Mouse (Mus musculus) midbrain, embryonic 12.5 days (tissue): ENCODE data around the gene Gm36864. TPM values are rescaled to one million over a fixed set of nuclear protein-coding genes. Genes with fewer than 3 reads are reported as not detected.
"Not testable (repeated sequence)": the region's sequence is repeated elsewhere in the genome, so short reads cannot be mapped to it uniquely, and the experiment has no call there.

Source experiments
- ATAC-seq: fragments of 200-750 bp; cut with Nextera tagmentation; 2 replicates; pipeline ENCODE4 v1.8.0; 2017; ENCODE audit warnings: low read depth, moderate TSS enrichment, moderate library complexity; ENCODE audit not compliant: low FRiP score
- H3K27ac ChIP-seq: fragments of 300-500 bp; sonication (generic); replicated peaks from 2 replicates; pipeline ENCODE4 v1.5.1; 2016; ENCODE audit warnings: mild to moderate bottlenecking
- H3K27me3 ChIP-seq: fragments of 300-500 bp; sonication (generic); 2 replicates; pipeline ENCODE4 v1.6.1; 2016; ENCODE audit warnings: mild to moderate bottlenecking
- H3K36me3 ChIP-seq: fragments of 300-500 bp; sonication (generic); 2 replicates; pipeline ENCODE4 v1.6.1; 2016
- H3K4me1 ChIP-seq: fragments of 300-500 bp; sonication (generic); 2 replicates; pipeline ENCODE4 v1.6.1; 2016
- H3K4me2 ChIP-seq: fragments of 300-500 bp; sonication (generic); replicated peaks from 2 replicates; pipeline ENCODE4 v1.6.1; 2016; ENCODE audit warnings: mild to moderate bottlenecking, moderate library complexity
- H3K4me3 ChIP-seq: fragments of 300-500 bp; sonication (generic); 2 replicates; pipeline ENCODE4 v1.5.1; 2016; ENCODE audit warnings: mild to moderate bottlenecking
- H3K9ac ChIP-seq: fragments of 300-500 bp; sonication (generic); replicated peaks from 2 replicates; pipeline ENCODE4 v1.6.1; 2016; ENCODE audit warnings: mild to moderate bottlenecking, moderate library complexity
- H3K9me3 ChIP-seq: fragments of 300-500 bp; sonication (generic); 2 replicates; pipeline ENCODE4 v1.6.1; 2016; ENCODE audit warnings: mild to moderate bottlenecking
- WGBS: fragments of 180-500 bp; shearing (Covaris S2); methylation state at CpG from one replicate; pipeline ENCODE4 v1.1.7; 2016; 5-methylcytosine and 5-hydroxymethylcytosine counted together
- polyA plus RNA-seq: library from polyadenylated mRNA; unstranded; fragments of >200 nt; fragmentation: Nextera tagmentation; extraction: Ambion mirVana; gene quantifications from 2 replicates; pipeline ENCODE4 v1.2.1, GENCODE M21; 2016

The Gm36864 gene
- polyA plus RNA-seq, 1 experiment from 2014 or later: not detected

GRCm38 (mm10) chr7:44241163-44241562, 5.2 kb downstream of the Gm36864 start:
- H3K9ac ChIP-seq: no peak overlapping the region
- H3K36me3 ChIP-seq: no peaks in the 10 kb centered on the region
- ATAC-seq: no peak
- peaks cover 7% of the 10 kb centered on the region for H3K4me1 ChIP-seq
- H3K4me2 ChIP-seq: no peak overlapping the region
- H3K27ac ChIP-seq: no peak overlapping the region
- H3K9me3 ChIP-seq: no peaks in the 10 kb centered on the region
- 0 out of 2 replicates have a peak, but pooled peaks cover 5% of the 10 kb centered on the region for H3K27me3 ChIP-seq
- no peak overlapping the region for H3K4me3 ChIP-seq
- 76% methylated on average over 2 of the region's 2 CpGs for WGBS

GRCm38 (mm10) chr7:44244080-44244479, 8.1 kb downstream of the Gm36864 start:
- H3K36me3 ChIP-seq: peaks cover 9% of the 10 kb centered on the region
- H3K9me3 ChIP-seq: no peaks in the 10 kb centered on the region
- H3K4me2 ChIP-seq: no peak overlapping the region
- no peak overlapping the region for H3K4me3 ChIP-seq
- no peak for ATAC-seq
- no peak overlapping the region for H3K9ac ChIP-seq
- H3K27me3 ChIP-seq: 0 out of 2 replicates have a peak, but pooled peaks cover 5% of the 10 kb centered on the region
- H3K27ac ChIP-seq: no peak overlapping the region
- peaks cover 20% of the 10 kb centered on the region for H3K4me1 ChIP-seq
- WGBS: 48% methylated on average over 1 of the region's 1 CpGs

GRCm38 (mm10) chr7:44246055-44246983, 10.3 kb downstream of the Gm36864 start, which contains the start of the genes 1700028J19Rik and 2410002F23Rik:
Gene 1700028J19Rik, minus strand, starts transcription at chr7:44246695.
Gene 2410002F23Rik, plus strand, starts transcription at chr7:44246722.
- H3K36me3 ChIP-seq: peaks cover 32% of the 10 kb centered on the region
- WGBS: under 1% methylated on average over 62 of the region's 62 CpGs
- H3K27me3 ChIP-seq: no peaks in the 10 kb centered on the region
- peak within 1 kb of the TSS; percentile 95 for H3K9ac ChIP-seq
- H3K4me2 ChIP-seq: peak within 1 kb of the TSS; percentile 80
- H3K27ac ChIP-seq: peak within 1 kb of the TSS; percentile 87
- H3K4me1 ChIP-seq: peaks cover 20% of the 10 kb centered on the region
- no peaks in the 10 kb centered on the region for H3K9me3 ChIP-seq
- peak within 1 kb of the TSS; percentile 93 for H3K4me3 ChIP-seq
- ATAC-seq: peak; percentile 87

- H3K27me3 ChIP-seq: no peaks in the 10 kb centered on the region
- WGBS: 0% methylated on average over 23 of the region's 23 CpGs
- H3K4me1 ChIP-seq: peaks cover 20% of the 10 kb centered on the region
- H3K9me3 ChIP-seq: no peaks in the 10 kb centered on the region
- H3K27ac ChIP-seq: peak overlapping the region; percentile 87
- peak overlapping the region; percentile 95 for H3K9ac ChIP-seq
- H3K36me3 ChIP-seq: peaks cover 36% of the 10 kb centered on the region
- peak overlapping the region; percentile 80 for H3K4me2 ChIP-seq
- ATAC-seq: peak; percentile 25
- H3K4me3 ChIP-seq: peak overlapping the region; percentile 93
These were observed 11.1 kb downstream of the Gm36864 start for GRCm38 (mm10) chr7:44246984-44247470.

GRCm38 (mm10) chr7:44247971-44248370, 12.0 kb downstream of the Gm36864 start:
- Histone ChIP-seq H3K36me3 (peaks cover 46% of the 10 kb centered on the region), H3K9me3 (no peaks in the 10 kb centered on the region), H3K4me2 (peak overlapping the region; percentile 80), H3K27ac (no peak overlapping the region), H3K4me3 (peak overlapping the region; percentile 93), H3K4me1 (peaks cover 20% of the 10 kb centered on the region), H3K27me3 (no peaks in the 10 kb centered on the region), H3K9ac (peak overlapping the region; percentile 95; the same call in 1 of the 2 replicates)
- 96% methylated on average over 2 of the region's 2 CpGs for WGBS
- ATAC-seq: no peak

- WGBS: 92% methylated on average over 4 of the region's 4 CpGs
- Histone ChIP-seq H3K27me3 (no peaks in the 10 kb centered on the region), H3K9ac (0 out of 2 replicates have a peak overlapping the region, but pooled peaks have one; percentile 7), H3K27ac (no peak overlapping the region), H3K36me3 (peaks cover 57% of the 10 kb centered on the region), H3K4me1 (peaks cover 20% of the 10 kb centered on the region), H3K9me3 (no peaks in the 10 kb centered on the region), H3K4me2 (no peak overlapping the region), H3K4me3 (no peak overlapping the region)
- ATAC-seq: no peak
These were observed 13.3 kb downstream of the Gm36864 start for GRCm38 (mm10) chr7:44249248-44249647.

GRCm38 (mm10) chr7:44250732-44251275, 14.8 kb downstream of the Gm36864 start:
- Histone ChIP-seq H3K4me1 (peaks cover 13% of the 10 kb centered on the region), H3K36me3 (peaks cover 60% of the 10 kb centered on the region)
- H3K4me2 ChIP-seq, H3K27me3 ChIP-seq, H3K9ac ChIP-seq, ATAC-seq, H3K27ac ChIP-seq, H3K4me3 ChIP-seq, H3K9me3 ChIP-seq: not testable (repeated sequence)
- WGBS: 92% methylated on average over 17 of the region's 17 CpGs

- Histone ChIP-seq H3K27ac (no peak overlapping the region), H3K4me3 (no peak overlapping the region), H3K9ac (no peak overlapping the region), H3K4me2 (no peak overlapping the region), H3K4me1 (peaks cover 7% of the 10 kb centered on the region), H3K36me3 (peaks cover 66% of the 10 kb centered on the region), H3K27me3 (no peaks in the 10 kb centered on the region), H3K9me3 (no peaks in the 10 kb centered on the region)
- WGBS: 80% methylated on average over 15 of the region's 15 CpGs
- ATAC-seq: no peak
These were observed 17.1 kb downstream of the Gm36864 start for GRCm38 (mm10) chr7:44253023-44253616.

- no peaks in the 10 kb centered on the region for H3K27me3 ChIP-seq
- no peak overlapping the region for H3K27ac ChIP-seq
- no peak overlapping the region for H3K9ac ChIP-seq
- peaks cover 49% of the 10 kb centered on the region for H3K36me3 ChIP-seq
- H3K4me3 ChIP-seq: no peak overlapping the region
- WGBS: 86% methylated on average over 6 of the region's 6 CpGs
- no peaks in the 10 kb centered on the region for H3K4me1 ChIP-seq
- no peaks in the 10 kb centered on the region for H3K9me3 ChIP-seq
- no peak overlapping the region for H3K4me2 ChIP-seq
- ATAC-seq: no peak
These were observed 19.0 kb downstream of the Gm36864 start for GRCm38 (mm10) chr7:44254930-44255329.

- H3K27me3 ChIP-seq: peaks cover 18% of the 10 kb centered on the region
- no peak within 1 kb of the TSS for H3K9ac ChIP-seq
- no peak for ATAC-seq
- no peaks in the 10 kb centered on the region for H3K9me3 ChIP-seq
- H3K27ac ChIP-seq: no peak within 1 kb of the TSS
- H3K4me2 ChIP-seq: no peak within 1 kb of the TSS
- WGBS: 81% methylated on average over 4 of the region's 4 CpGs
- no peaks in the 10 kb centered on the region for H3K4me1 ChIP-seq
- H3K4me3 ChIP-seq: no peak within 1 kb of the TSS
- peaks cover 28% of the 10 kb centered on the region for H3K36me3 ChIP-seq
These were observed 21.3 kb downstream of the Gm36864 start, which contains the start of gene Acp4 for GRCm38 (mm10) chr7:44257278-44257677. Gene Acp4, minus strand, starts transcription at chr7:44257378.

- WGBS: 71% methylated on average over 6 of the region's 6 CpGs
- Histone ChIP-seq H3K4me2 (no peak overlapping the region), H3K9ac (no peak overlapping the region), H3K36me3 (0 out of 2 replicates have a peak, but pooled peaks cover 6% of the 10 kb centered on the region), H3K9me3 (no peaks in the 10 kb centered on the region), H3K4me3 (no peak overlapping the region), H3K27me3 (peaks cover 35% of the 10 kb centered on the region), H3K27ac (no peak overlapping the region), H3K4me1 (peaks cover 6% of the 10 kb centered on the region)
- ATAC-seq: no peak
These were observed 24.4 kb downstream of the Gm36864 start for GRCm38 (mm10) chr7:44260410-44260809.
